Mouse (Mus musculus) left cerebral cortex, adult 9 months (tissue): Measurements from ENCODE around the gene Ttc8.

Experiments
- DNase-seq, 2 experiments: peaks; one replicate each; pipeline ENCODE4 v3.0.0; 2022; ENCODE audit warnings: low spot score in 2 of 2

Ttc8 gene

DNA sequence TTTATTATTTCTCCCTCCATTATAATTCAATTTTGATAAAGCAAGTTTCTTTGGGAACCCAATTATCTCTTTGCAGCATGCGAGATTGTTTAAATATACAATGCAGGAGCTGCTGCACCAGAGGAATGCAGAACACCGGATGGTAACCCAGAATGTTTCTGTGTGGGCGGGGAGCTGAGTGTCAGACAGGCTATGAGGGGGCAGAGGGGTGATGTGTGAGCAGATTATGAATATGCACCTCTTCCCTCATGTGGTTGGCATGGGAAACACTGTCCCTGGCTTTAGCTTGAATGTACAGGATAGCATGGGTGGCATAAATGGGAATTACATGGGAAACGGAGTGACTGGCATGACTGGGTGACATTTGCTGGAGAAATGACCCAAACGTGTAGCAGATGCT is 108.3 kb downstream of the Ttc8 start:
- no peak for DNase-seq

DNA sequence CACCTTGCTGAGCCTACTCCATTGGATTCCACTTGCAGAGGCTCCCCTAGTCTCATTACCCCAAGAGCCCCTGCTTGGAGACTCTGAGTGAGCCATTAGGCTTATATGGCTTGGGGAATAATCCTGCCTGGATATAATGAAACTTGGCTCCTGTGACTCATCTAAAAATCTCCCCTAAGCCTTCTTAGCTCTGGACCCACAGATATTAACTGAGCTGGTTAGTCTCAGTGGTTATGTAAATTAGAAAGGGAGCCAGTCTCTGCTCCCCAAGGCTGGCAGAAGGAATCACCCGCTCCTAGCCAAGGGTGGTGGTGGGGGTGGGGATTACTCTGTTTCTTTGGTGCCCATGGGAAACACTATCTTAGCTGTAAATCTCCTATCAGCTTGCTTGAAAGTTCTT is 109.6 kb downstream of the Ttc8 start:
- no peak for DNase-seq
